Mouse (Mus musculus): ENCODE measurements around the gene Drp2. TPM values are rescaled to one million over a fixed set of nuclear protein-coding genes. Genes with fewer than 3 reads are reported as not detected.
A peak's percentile ranks its signal among the peaks of the same experiment; 100 is the strongest.

Gene Drp2
- polyA plus RNA-seq (2012; fragmentation: generic; extraction: Trizol), result 8.0 TPM

DNA sequence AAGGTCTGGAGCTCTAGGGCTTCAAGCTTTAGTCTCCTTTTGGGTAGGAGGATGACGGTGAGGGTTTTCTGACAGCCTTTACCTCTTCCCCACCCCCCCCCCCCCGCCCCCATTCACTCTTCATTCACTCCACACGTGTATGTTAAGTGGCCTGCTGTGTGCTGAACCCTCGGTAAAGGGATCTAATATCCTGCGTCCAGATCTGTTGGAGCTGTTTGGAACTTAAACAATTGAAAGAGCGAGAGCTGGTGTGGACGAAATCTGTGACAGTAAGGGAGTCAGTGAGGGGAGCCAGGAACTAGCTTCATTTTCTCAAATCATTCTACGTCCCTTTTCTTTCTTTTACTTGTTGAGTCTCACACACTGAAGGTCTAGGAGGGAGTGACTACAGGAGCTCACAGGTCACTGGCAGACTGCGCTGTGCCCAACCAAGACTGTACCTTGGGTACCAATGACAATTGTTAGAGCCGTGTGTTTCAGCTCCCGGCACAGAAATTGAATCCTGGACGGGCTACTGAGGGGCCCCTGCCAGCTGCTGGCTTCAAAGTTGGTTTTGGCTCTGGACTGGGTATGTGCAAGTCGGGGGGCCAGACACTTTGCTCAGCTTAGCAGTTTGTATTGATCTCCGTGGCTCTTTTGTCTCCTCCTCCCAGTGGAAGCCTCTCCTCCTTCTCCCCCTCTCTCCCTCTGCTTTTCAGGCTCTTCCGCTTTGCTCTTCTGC lies at the start of gene Drp2:
Gene Drp2, plus strand, starts transcription at position 689 of the 721 bp plus-strand sequence.
- no peak within 1 kb of the TSS for H3ac ChIP-seq (ENCODE audit: control insufficient read depth, insufficient read length)
- H3K4me3 ChIP-seq, result peak within 1 kb of the TSS; percentile 18
- H3K79me2 ChIP-seq (ENCODE audit: control insufficient read depth, insufficient read depth), result no peaks in the 10 kb centered on the region
- peak within 1 kb of the TSS; percentile 64 for H3K4me2 ChIP-seq (ENCODE audit: low read depth)
- H3K36me3 ChIP-seq (ENCODE audit: control insufficient read depth, insufficient read depth), result no peaks in the 10 kb centered on the region
- H3K27me3 ChIP-seq (ENCODE audit: control insufficient read depth, insufficient read depth, insufficient read length), result no peaks in the 10 kb centered on the region
- TF ChIP-seq MYOG (IDR thresholded peaks at IDR 0.05; ENCODE audit: control insufficient read depth in 1 of 3, insufficient read depth in 1 of 3, insufficient read length in 2 of 3, low read depth in 2 of 3) (no peak), REST (IDR thresholded peaks at IDR 0.05; ENCODE audit: insufficient read depth, insufficient read length) (no peak), CEBPB (IDR thresholded peaks at IDR 0.05; ENCODE audit: insufficient read depth, poor library complexity, severe bottlenecking) (no peak), E2F4 (IDR thresholded peaks at IDR 0.05; ENCODE audit: insufficient read depth) (no peak), MYOD1 (IDR thresholded peaks at IDR 0.05; ENCODE audit: control insufficient read depth in 1 of 3, insufficient read length in 2 of 3, low read depth in 2 of 3) (no peak), USF1 (IDR thresholded peaks at IDR 0.05; ENCODE audit: low read depth) (no peak), POLR2AphosphoS2 (IDR thresholded peaks at IDR 0.05; ENCODE audit: insufficient read length, low read depth) (no peak), POLR2A (IDR thresholded peaks at IDR 0.05; ENCODE audit: insufficient read length, low read depth) (no peak), SRF (IDR thresholded peaks at IDR 0.05; ENCODE audit: control insufficient read depth, insufficient read length, low read depth) (no peak), TCF12 (IDR thresholded peaks at IDR 0.05; ENCODE audit: insufficient read depth, poor library complexity, severe bottlenecking) (no peak)

DNA sequence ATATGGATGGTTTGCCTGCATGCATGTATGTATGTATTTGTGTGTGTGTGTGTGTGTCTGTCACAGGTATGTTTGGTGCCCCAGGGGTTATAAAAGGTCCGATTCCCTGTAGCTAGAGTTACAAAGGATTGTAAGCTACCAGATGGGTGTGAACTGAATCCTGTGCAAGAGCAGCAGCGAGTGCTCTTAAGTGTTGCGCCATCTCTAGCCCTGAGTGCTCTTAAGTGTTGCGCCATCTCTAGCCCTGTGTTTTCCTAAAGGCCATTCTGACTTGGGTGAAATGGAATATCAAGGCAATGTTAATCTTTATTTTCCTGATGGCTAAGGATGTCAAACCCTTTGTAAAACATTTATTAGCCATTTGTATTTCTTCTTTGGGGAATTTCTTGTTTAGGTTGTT lies 45.0 kb upstream of the Drp2 start:
- Histone ChIP-seq H3K36me3 (ENCODE audit: control insufficient read depth, insufficient read depth) (no peaks in the 10 kb centered on the region), H3ac (ENCODE audit: control insufficient read depth, insufficient read length) (no peak overlapping the region), H3K27me3 (ENCODE audit: control insufficient read depth, insufficient read depth, insufficient read length) (no peaks in the 10 kb centered on the region), H3K4me2 (ENCODE audit: low read depth) (no peak overlapping the region), H3K4me3 (no peak overlapping the region), H3K79me2 (ENCODE audit: control insufficient read depth, insufficient read depth) (no peaks in the 10 kb centered on the region)
- TF ChIP-seq TCF12 (IDR thresholded peaks at IDR 0.05; ENCODE audit: insufficient read depth, poor library complexity, severe bottlenecking), result no peak
- no peak for TF ChIP-seq TCF3 (IDR thresholded peaks at IDR 0.05; ENCODE audit: insufficient read length, low read depth)
- no peak for TF ChIP-seq REST (IDR thresholded peaks at IDR 0.05; ENCODE audit: insufficient read depth, insufficient read length)

DNA sequence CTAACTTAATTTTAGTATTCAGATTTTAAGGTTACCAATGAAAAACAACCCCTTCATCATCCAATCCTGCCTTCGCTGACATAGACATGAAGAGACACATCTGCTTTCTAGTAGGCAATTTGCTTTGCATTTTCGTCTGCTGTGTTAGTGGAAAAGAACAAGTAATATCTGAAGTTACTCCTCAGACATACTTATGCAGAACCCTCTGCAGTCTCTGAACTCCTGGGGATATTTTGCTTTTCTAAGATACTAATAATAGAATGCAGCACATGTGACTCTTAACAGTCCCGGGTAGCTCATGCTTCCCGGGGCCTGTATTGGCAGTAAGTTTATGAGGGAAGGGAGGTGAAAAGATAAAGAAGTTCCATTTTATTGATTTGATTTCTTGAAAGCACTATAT lies 42.2 kb upstream of the Drp2 start:
- no peak overlapping the region for H3K4me2 ChIP-seq (ENCODE audit: low read depth)
- TF ChIP-seq MYOG (IDR thresholded peaks at IDR 0.05; ENCODE audit: control insufficient read depth in 1 of 3, insufficient read depth in 1 of 3, insufficient read length in 2 of 3, low read depth in 2 of 3) (no peak), CEBPB (IDR thresholded peaks at IDR 0.05; ENCODE audit: insufficient read depth, poor library complexity, severe bottlenecking) (no peak), REST (IDR thresholded peaks at IDR 0.05; ENCODE audit: insufficient read depth, insufficient read length) (no peak), E2F4 (IDR thresholded peaks at IDR 0.05; ENCODE audit: insufficient read depth) (no peak), POLR2A (IDR thresholded peaks at IDR 0.05; ENCODE audit: insufficient read length, low read depth) (no peak), SRF (IDR thresholded peaks at IDR 0.05; ENCODE audit: control insufficient read depth, insufficient read length, low read depth) (no peak), MAX (IDR thresholded peaks at IDR 0.05; ENCODE audit: low read depth) (no peak), TCF3 (IDR thresholded peaks at IDR 0.05; ENCODE audit: insufficient read length, low read depth) (no peak), TCF12 (IDR thresholded peaks at IDR 0.05; ENCODE audit: insufficient read depth, poor library complexity, severe bottlenecking) (no peak), USF1 (IDR thresholded peaks at IDR 0.05; ENCODE audit: low read depth) (no peak), POLR2AphosphoS2 (IDR thresholded peaks at IDR 0.05; ENCODE audit: insufficient read length, low read depth) (no peak), MYOD1 (IDR thresholded peaks at IDR 0.05; ENCODE audit: control insufficient read depth in 1 of 3, insufficient read length in 2 of 3, low read depth in 2 of 3) (no peak)

DNA sequence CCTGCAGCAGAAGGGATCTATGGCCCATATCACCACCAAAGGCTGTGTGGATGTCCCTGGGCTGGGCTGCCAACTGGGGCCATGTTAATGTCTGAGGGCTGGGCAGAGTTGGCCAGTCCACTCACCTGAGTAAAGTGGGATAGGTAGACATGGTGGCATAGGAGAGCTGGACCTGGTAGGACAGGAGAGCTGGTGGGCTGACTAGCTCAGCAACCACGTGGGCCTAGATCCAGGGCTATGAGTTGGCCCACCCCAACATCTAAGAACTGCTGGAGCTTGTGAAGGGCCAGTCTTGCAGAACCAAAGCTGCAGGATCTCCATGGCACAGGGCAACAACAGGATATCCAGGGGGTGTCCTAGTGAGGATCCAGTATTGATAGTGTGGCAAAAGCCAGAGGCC lies 38.9 kb upstream of the Drp2 start:
- Histone ChIP-seq H3K4me2 (ENCODE audit: low read depth) (no peak overlapping the region), H3K79me2 (ENCODE audit: control insufficient read depth, insufficient read depth) (no peaks in the 10 kb centered on the region), H3K27me3 (ENCODE audit: control insufficient read depth, insufficient read depth, insufficient read length) (no peaks in the 10 kb centered on the region), H3ac (ENCODE audit: control insufficient read depth, insufficient read length) (no peak overlapping the region), H3K36me3 (ENCODE audit: control insufficient read depth, insufficient read depth) (no peaks in the 10 kb centered on the region), H3K4me3 (no peak overlapping the region)
- no peak for TF ChIP-seq SRF (IDR thresholded peaks at IDR 0.05; ENCODE audit: control insufficient read depth, insufficient read length, low read depth)
- TF ChIP-seq USF1 (IDR thresholded peaks at IDR 0.05; ENCODE audit: low read depth), result no peak

More for the DNA sequence above, 42.2 kb upstream of the Drp2 start:
- Histone ChIP-seq H3ac (ENCODE audit: control insufficient read depth, insufficient read length) (no peak overlapping the region), H3K4me3 (no peak overlapping the region), H3K27me3 (ENCODE audit: control insufficient read depth, insufficient read depth, insufficient read length) (no peaks in the 10 kb centered on the region), H3K36me3 (ENCODE audit: control insufficient read depth, insufficient read depth) (no peaks in the 10 kb centered on the region), H3K79me2 (ENCODE audit: control insufficient read depth, insufficient read depth) (no peaks in the 10 kb centered on the region)

DNA sequence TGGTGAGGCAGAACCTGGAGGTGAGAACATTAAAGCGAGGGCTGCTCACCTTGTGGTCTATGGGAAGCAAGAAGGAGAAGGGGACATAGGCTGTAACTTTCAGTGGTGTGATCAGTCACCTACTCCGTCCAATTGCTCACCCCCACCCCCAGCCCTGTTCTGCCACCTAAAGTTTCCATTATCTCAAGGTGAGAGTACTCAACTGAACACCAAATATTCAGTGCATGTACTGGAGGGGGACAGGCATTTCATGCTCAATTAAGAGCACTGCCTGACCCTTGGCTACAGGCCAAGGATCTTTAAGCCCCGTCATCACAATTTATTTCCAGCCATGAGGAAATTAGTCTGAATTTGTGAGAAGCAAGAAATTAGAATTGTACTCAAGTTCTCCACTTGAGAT lies 37.8 kb upstream of the Drp2 start:
- Histone ChIP-seq H3K79me2 (ENCODE audit: control insufficient read depth, insufficient read depth) (no peaks in the 10 kb centered on the region), H3ac (ENCODE audit: control insufficient read depth, insufficient read length) (no peak overlapping the region), H3K27me3 (ENCODE audit: control insufficient read depth, insufficient read depth, insufficient read length) (no peaks in the 10 kb centered on the region), H3K4me3 (no peak overlapping the region), H3K36me3 (ENCODE audit: control insufficient read depth, insufficient read depth) (no peaks in the 10 kb centered on the region), H3K4me2 (ENCODE audit: low read depth) (no peak overlapping the region)
- no peak for TF ChIP-seq REST (IDR thresholded peaks at IDR 0.05; ENCODE audit: insufficient read depth, insufficient read length)
- no peak for TF ChIP-seq MAX (IDR thresholded peaks at IDR 0.05; ENCODE audit: low read depth)
- no peak for TF ChIP-seq TCF12 (IDR thresholded peaks at IDR 0.05; ENCODE audit: insufficient read depth, poor library complexity, severe bottlenecking)
- no peak for TF ChIP-seq E2F4 (IDR thresholded peaks at IDR 0.05; ENCODE audit: insufficient read depth)
- TF ChIP-seq USF1 (IDR thresholded peaks at IDR 0.05; ENCODE audit: low read depth), result no peak
- TF ChIP-seq SRF (IDR thresholded peaks at IDR 0.05; ENCODE audit: control insufficient read depth, insufficient read length, low read depth), result no peak
- no peak for TF ChIP-seq CEBPB (IDR thresholded peaks at IDR 0.05; ENCODE audit: insufficient read depth, poor library complexity, severe bottlenecking)
